Mouse (Mus musculus) C2C12 (cell line): ENCODE data around the gene Bri3bp. TPM values are rescaled to one million over a fixed set of nuclear protein-coding genes. Genes with fewer than 3 reads are reported as not detected.
A peak's percentile ranks its signal among the peaks of the same experiment; 100 is the strongest.
"Not testable (repeated sequence)": the region's sequence is repeated elsewhere in the genome, so short reads cannot be mapped to it uniquely, and the experiment has no call there.

Experiments
- H3K27me3 ChIP-seq: one replicate; pipeline ENCODE4 v1.6.1; 2011; ENCODE audit not compliant: control insufficient read depth, insufficient read depth, insufficient read length
- H3K36me3 ChIP-seq: one replicate; pipeline ENCODE4 v1.6.1; 2011; ENCODE audit not compliant: control insufficient read depth, insufficient read depth
- H3K4me3 ChIP-seq: one replicate; pipeline ENCODE4 v1.5.1; 2011; ENCODE audit warnings: mild to moderate bottlenecking, control low read depth; ENCODE audit not compliant: poor library complexity, insufficient read depth, severe bottlenecking
- H3K79me2 ChIP-seq: one replicate; pipeline ENCODE4 v1.6.1; 2011; ENCODE audit not compliant: control insufficient read depth, insufficient read depth
- H3K79me3 ChIP-seq: one replicate; pipeline ENCODE4 v1.6.1; 2011; ENCODE audit warnings: low read depth, control low read depth
- H3ac ChIP-seq: one replicate; pipeline ENCODE3; 2011; ENCODE audit warnings: low read depth; ENCODE audit not compliant: control insufficient read depth, insufficient read length
- CEBPB ChIP-seq: IDR thresholded peaks from one replicate; pipeline ENCODE4 v1.6.1; 2011; ENCODE audit warnings: low read depth, mild to moderate bottlenecking, control low read depth, moderate library complexity
- CTCF ChIP-seq: IDR thresholded peaks from one replicate; pipeline ENCODE4 v1.5.1; 2011; ENCODE audit not compliant: control insufficient read depth, insufficient read depth, insufficient read length
- FOSL1 ChIP-seq: IDR thresholded peaks from one replicate; pipeline ENCODE4 v1.8.0; 2011; ENCODE audit warnings: mild to moderate bottlenecking, low read length; ENCODE audit not compliant: poor library complexity, insufficient read depth, severe bottlenecking
- MAX ChIP-seq: IDR thresholded peaks from one replicate; pipeline ENCODE4 v1.6.1; 2011; ENCODE audit warnings: mild to moderate bottlenecking, control low read depth
- MYOD1 ChIP-seq: IDR thresholded peaks from one replicate; pipeline ENCODE4 v1.6.1; 2011; ENCODE audit warnings: low read depth; ENCODE audit not compliant: control insufficient read depth, insufficient read length
- MYOG ChIP-seq: IDR thresholded peaks from one replicate; pipeline ENCODE4 v1.6.1; 2011; ENCODE audit not compliant: control insufficient read depth, insufficient read length; ENCODE audit errors: extremely low read depth
- USF1 ChIP-seq: IDR thresholded peaks from one replicate; pipeline ENCODE4 v1.6.1; 2011; ENCODE audit warnings: low read depth, mild to moderate bottlenecking, control low read depth, moderate library complexity
- polyA plus RNA-seq: library from polyadenylated mRNA; unstranded; fragments of >200 nt; fragmentation: generic; extraction: Trizol; gene quantifications from one replicate; pipeline ENCODE4 v1.2.1, GENCODE M21; 2012; ENCODE audit warnings: missing spikeins

The Bri3bp gene
- polyA plus RNA-seq, 1 experiment, result 29.4 TPM

DNA sequence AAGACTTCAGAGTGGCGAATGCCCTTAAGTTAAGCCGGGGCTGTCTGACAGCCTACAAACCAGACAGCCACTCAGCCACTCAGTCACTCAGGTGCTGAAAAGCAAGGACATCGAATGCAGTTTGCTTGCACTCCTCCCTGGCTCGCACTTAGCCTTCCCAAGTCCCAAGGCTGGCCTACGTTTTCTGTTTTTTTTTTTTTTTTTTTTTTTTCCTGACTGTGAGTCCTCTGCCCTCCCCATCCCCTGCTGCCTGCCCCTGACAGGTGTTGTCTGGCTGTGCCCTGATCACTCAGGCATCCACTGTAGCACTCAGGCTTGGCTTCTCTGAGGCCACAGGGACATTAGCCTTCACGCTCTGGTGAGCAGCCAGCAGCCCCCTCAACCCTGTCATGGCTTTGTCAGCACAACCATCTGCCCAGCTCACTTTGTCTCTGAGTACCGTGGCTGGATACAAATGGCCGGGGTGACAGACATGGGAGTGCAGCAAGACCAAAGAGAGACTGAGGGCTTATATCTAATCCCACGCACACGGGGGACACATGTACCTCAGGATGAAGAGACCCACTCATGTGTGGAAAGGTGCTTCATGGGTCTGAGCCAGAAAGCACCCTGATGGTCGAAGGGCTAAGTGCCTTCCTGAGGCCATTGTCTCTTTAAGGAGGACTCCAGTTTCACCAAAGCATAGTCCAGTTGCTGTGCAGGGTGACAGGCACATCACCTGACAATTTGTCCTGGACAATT lies 46.2 kb downstream of the Bri3bp start:
- Histone ChIP-seq H3K4me3 (no peak overlapping the region), H3ac (no peak overlapping the region), H3K36me3 (peaks cover 56% of the 10 kb centered on the region), H3K27me3 (no peaks in the 10 kb centered on the region), H3K79me3 (no peaks in the 10 kb centered on the region), H3K79me2 (peaks cover 7% of the 10 kb centered on the region)
- TF ChIP-seq MAX (no peak), FOSL1 (no peak), CTCF (no peak), USF1 (no peak), CEBPB (no peak), MYOG (no peak), MYOD1 (no peak)

DNA sequence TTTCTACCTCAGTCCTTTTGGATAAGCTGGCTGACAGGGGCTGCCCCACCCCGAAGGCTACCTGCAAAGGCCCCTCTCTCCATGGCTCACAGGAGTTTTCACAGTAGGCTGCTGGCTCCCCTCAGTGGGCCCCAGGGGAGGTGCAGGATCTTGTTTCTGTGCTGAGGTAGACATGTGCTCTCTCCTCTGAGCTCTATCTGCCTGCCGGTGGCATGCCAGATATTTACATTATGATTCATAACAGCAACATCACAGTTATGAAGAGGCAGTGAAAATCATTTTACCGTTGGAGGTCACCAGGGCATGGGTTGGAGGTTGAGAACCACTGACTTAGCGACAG lies 46.7 kb downstream of the Bri3bp start:
- Histone ChIP-seq H3ac (no peak overlapping the region), H3K79me3 (no peaks in the 10 kb centered on the region), H3K79me2 (peaks cover 2% of the 10 kb centered on the region), H3K36me3 (peaks cover 51% of the 10 kb centered on the region), H3K4me3 (no peak overlapping the region), H3K27me3 (no peaks in the 10 kb centered on the region)
- TF ChIP-seq MYOD1 (no peak), MAX (peak; percentile 79), USF1 (no peak)

DNA sequence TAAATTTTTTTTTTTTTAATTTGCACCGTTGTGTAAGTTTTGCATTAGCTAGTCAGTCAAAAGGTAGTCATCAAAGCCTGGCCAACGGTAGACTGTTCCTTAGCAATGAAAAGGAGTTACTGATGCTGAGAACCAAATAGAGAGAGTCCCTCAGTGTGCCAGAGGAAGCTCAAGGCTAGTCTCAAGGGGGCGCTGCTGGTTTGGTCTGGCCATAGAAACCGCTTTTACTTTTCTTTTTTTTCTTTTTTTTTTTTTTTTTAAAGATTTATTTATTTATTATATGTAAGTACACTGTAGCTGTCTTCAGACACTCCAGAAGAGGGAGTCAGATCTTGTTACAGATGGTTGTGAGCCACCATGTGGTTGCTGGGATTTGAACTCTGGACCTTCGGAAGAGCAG lies 47.6 kb downstream of the Bri3bp start:
- H3K4me3 ChIP-seq, H3ac ChIP-seq, H3K27me3 ChIP-seq, H3K79me2 ChIP-seq, H3K79me3 ChIP-seq: not testable (repeated sequence)
- peaks cover 45% of the 10 kb centered on the region for H3K36me3 ChIP-seq

DNA sequence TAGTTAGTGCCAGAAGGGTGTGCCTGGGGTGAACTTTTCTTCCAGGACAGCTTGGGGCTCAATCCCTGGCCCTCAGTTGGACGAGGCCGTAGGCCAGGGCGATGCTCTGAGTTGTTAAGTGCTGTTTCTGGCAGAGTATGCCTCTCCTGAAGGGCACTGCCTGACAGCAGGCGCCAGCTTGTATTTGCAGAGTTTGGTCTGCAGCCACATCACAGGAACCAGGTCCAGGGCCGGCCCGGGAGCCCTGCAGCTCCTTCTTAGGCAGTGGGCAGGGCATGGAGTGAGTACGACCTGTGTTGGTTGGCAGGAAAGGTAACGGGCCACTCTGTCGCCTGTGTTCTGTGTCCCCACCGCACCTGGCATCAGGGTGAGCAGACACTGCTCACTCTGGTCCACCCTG lies 49.7 kb downstream of the Bri3bp start:
- H3K79me2 ChIP-seq, result no peaks in the 10 kb centered on the region
- H3K4me3 ChIP-seq, result no peak overlapping the region
- TF ChIP-seq CTCF (no peak), MAX (no peak), CEBPB (no peak), MYOD1 (no peak), MYOG (no peak), USF1 (no peak), FOSL1 (no peak)
- H3K79me3 ChIP-seq, result no peaks in the 10 kb centered on the region
- no peak overlapping the region for H3ac ChIP-seq
- peaks cover 54% of the 10 kb centered on the region for H3K36me3 ChIP-seq
- H3K27me3 ChIP-seq, result no peaks in the 10 kb centered on the region

DNA sequence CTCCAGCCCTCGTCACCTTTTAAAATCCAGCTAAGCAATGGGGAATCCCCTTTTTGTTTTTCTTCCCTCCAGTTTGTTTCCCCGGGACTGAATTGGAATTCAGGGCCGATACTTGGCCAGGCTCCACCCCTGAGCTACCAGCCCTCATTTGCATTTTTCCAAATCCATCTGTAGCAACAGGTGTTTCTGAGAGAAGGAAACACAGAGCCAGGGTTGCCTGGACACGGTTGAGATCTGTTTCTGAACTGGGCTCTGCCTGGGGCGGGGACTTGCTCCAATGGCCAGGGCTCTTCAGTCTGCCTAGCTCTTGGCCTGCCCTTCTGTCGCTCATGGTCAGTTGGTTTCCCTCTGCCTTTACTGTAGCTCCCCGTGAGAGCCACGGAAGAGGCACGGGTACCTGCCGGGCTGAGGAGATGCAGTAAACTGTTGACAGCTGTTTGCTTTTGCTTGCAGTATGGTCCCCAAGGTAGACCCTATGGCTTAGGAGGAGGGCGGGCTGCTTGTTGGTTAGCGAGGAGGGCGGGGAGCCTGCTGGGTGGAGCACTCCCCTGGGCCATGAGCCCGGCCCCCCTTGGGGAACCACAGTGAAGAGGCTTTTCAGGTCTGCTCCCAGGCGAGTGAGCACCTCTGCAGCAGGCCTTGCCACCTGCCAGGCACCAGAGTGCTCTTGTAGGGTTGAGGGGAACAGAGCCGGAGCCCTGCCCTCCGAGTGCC lies 51.2 kb downstream of the Bri3bp start:
- peaks cover 47% of the 10 kb centered on the region for H3K36me3 ChIP-seq
- TF ChIP-seq USF1, result no peak
- no peak for TF ChIP-seq MYOG
- peaks cover 1% of the 10 kb centered on the region for H3K79me3 ChIP-seq
- H3K4me3 ChIP-seq, result no peak overlapping the region
- H3ac ChIP-seq, result no peak overlapping the region
- no peaks in the 10 kb centered on the region for H3K79me2 ChIP-seq
- H3K27me3 ChIP-seq, result no peaks in the 10 kb centered on the region

DNA sequence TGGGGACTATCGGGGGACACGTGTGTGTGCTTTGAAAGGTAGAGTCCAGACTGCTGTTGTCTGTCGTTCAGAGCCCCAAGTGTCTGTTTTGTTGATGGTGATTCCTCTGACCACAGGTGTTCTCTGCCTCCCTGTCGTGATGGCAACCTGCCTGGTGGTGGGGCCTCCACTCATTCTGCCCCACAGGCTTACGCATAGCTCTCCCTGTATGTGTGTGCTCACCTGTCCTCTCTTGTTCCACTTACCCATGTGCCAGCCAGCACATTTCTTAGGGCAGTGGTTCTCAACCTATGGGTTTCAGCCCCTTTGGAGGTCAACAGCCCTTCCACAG lies 51.7 kb downstream of the Bri3bp start:
- TF ChIP-seq MYOD1 (no peak), CTCF (no peak), MYOG (no peak), CEBPB (no peak), MAX (no peak), FOSL1 (no peak), USF1 (no peak)
- Histone ChIP-seq H3K27me3 (no peaks in the 10 kb centered on the region), H3K79me3 (peaks cover 3% of the 10 kb centered on the region), H3K79me2 (peaks cover 3% of the 10 kb centered on the region), H3ac (no peak overlapping the region), H3K36me3 (peaks cover 44% of the 10 kb centered on the region), H3K4me3 (no peak overlapping the region)
